Mouse (Mus musculus) heart, postnatal 0 days (tissue): ENCODE results near the gene Fyttd1.

ENCODE experiments used
- CTCF ChIP-seq: IDR thresholded peaks from 2 replicates; pipeline ENCODE4 v1.5.1; 2016; ENCODE audit warnings: antibody characterized with exemption, control low read depth, low read depth
- EP300 ChIP-seq: IDR thresholded peaks from 2 replicates; pipeline ENCODE4 v1.6.1; 2016; ENCODE audit warnings: antibody characterized with exemption, low read depth

GRCm38 (mm10) chr16:32953806-32954205, 76.5 kb downstream of the Fyttd1 start:
- TF ChIP-seq CTCF (no peak), EP300 (no peak)
